Mouse (Mus musculus): ENCODE results near the gene Slc41a2. TPM values are rescaled to one million over a fixed set of nuclear protein-coding genes. Genes with fewer than 3 reads are reported as not detected.

Gene Slc41a2
- total and polyA plus RNA-seq, 2 experiments from 2014 or later = 10.3 to 29.8 TPM

GRCm38 (mm10) chr10:83266731-83267130, 71.0 kb downstream of the Slc41a2 start:
- no peaks in the 10 kb centered on the region for H3K9me3 ChIP-seq (ENCODE audit: low read length)
- 17% methylated on average over 13 of the region's 13 CpGs for WGBS
- no peak overlapping the region for H3K9ac ChIP-seq (replicated peaks; ENCODE audit: low read length)
- H3K27ac ChIP-seq = no peak overlapping the region
- H3K4me3 ChIP-seq (ENCODE audit: low read length) = no peak overlapping the region
- DNase-seq (ENCODE audit: low spot score) (peak; percentile 72), ATAC-seq (peak; percentile 85)
- H3K4me1 ChIP-seq (ENCODE audit: insufficient read depth, low read length) = peaks cover 4% of the 10 kb centered on the region; the same call in 1 of the 2 replicates
- H3K36me3 ChIP-seq (ENCODE audit: insufficient read depth, low read length) = no peaks in the 10 kb centered on the region
- TF ChIP-seq CTCF (IDR thresholded peaks at IDR 0.05; ENCODE audit: low read depth) = peak; percentile 16; the same call in 1 of the 2 replicates
- no peaks in the 10 kb centered on the region for H3K27me3 ChIP-seq (ENCODE audit: insufficient read depth, low read length)
- H3K4me2 ChIP-seq (ENCODE audit: low read depth, low read length) = no peak overlapping the region

- H3K9ac ChIP-seq (replicated peaks; ENCODE audit: low read length) = no peak overlapping the region
- no peaks in the 10 kb centered on the region for H3K9me3 ChIP-seq (ENCODE audit: low read length)
- no peaks in the 10 kb centered on the region for H3K36me3 ChIP-seq (ENCODE audit: insufficient read depth, low read length)
- 0 out of 2 replicates have a peak, but pooled peaks have one; percentile 12 for ATAC-seq
- peaks cover 4% of the 10 kb centered on the region; the same call in 1 of the 2 replicates for H3K4me1 ChIP-seq (ENCODE audit: insufficient read depth, low read length)
- no peak for DNase-seq (ENCODE audit: low spot score)
- 76% methylated on average over 5 of the region's 5 CpGs for WGBS
- no peaks in the 10 kb centered on the region for H3K27me3 ChIP-seq (ENCODE audit: insufficient read depth, low read length)
- TF ChIP-seq CTCF (IDR thresholded peaks at IDR 0.05; ENCODE audit: low read depth) = no peak
- H3K4me3 ChIP-seq (ENCODE audit: low read length) = no peak overlapping the region
- H3K27ac ChIP-seq = no peak overlapping the region
- H3K4me2 ChIP-seq (ENCODE audit: low read depth, low read length) = no peak overlapping the region
Measured at GRCm38 (mm10) chr10:83266241-83266640, 71.4 kb downstream of the Slc41a2 start.

- Histone ChIP-seq H3K4me3 (ENCODE audit: low read length) (no peak overlapping the region), H3K27me3 (ENCODE audit: insufficient read depth, low read length) (no peaks in the 10 kb centered on the region), H3K4me2 (ENCODE audit: low read depth, low read length) (no peak overlapping the region), H3K4me1 (ENCODE audit: insufficient read depth, low read length) (peaks cover 4% of the 10 kb centered on the region; the same call in 1 of the 2 replicates), H3K27ac (no peak overlapping the region), H3K9me3 (ENCODE audit: low read length) (no peaks in the 10 kb centered on the region), H3K36me3 (ENCODE audit: insufficient read depth, low read length) (no peaks in the 10 kb centered on the region), H3K9ac (replicated peaks; ENCODE audit: low read length) (no peak overlapping the region)
- DNase-seq (ENCODE audit: low spot score) (no peak), ATAC-seq (no peak)
- TF ChIP-seq CTCF (IDR thresholded peaks at IDR 0.05; ENCODE audit: low read depth) = no peak
- WGBS = 58% methylated on average over 8 of the region's 8 CpGs
Measured at GRCm38 (mm10) chr10:83264680-83265079, 73.0 kb downstream of the Slc41a2 start.

GRCm38 (mm10) chr10:83264056-83264455, 73.6 kb downstream of the Slc41a2 start:
- Histone ChIP-seq H3K36me3 (ENCODE audit: insufficient read depth, low read length) (no peaks in the 10 kb centered on the region), H3K27ac (no peak overlapping the region), H3K9me3 (ENCODE audit: low read length) (no peaks in the 10 kb centered on the region), H3K4me2 (ENCODE audit: low read depth, low read length) (no peak overlapping the region), H3K9ac (replicated peaks; ENCODE audit: low read length) (no peak overlapping the region), H3K27me3 (ENCODE audit: insufficient read depth, low read length) (no peaks in the 10 kb centered on the region), H3K4me3 (ENCODE audit: low read length) (no peak overlapping the region), H3K4me1 (ENCODE audit: insufficient read depth, low read length) (peaks cover 4% of the 10 kb centered on the region; the same call in 1 of the 2 replicates)
- no peak for TF ChIP-seq CTCF (IDR thresholded peaks at IDR 0.05; ENCODE audit: low read depth)
- WGBS = 23% methylated on average over 2 of the region's 2 CpGs
- no peak for DNase-seq (ENCODE audit: low spot score)
- ATAC-seq = no peak

GRCm38 (mm10) chr10:83261264-83261663, 76.4 kb downstream of the Slc41a2 start:
- Histone ChIP-seq H3K4me2 (ENCODE audit: low read depth, low read length) (no peak overlapping the region), H3K4me1 (ENCODE audit: insufficient read depth, low read length) (no peaks in the 10 kb centered on the region), H3K27ac (no peak overlapping the region), H3K36me3 (ENCODE audit: insufficient read depth, low read length) (no peaks in the 10 kb centered on the region), H3K9me3 (ENCODE audit: low read length) (no peaks in the 10 kb centered on the region), H3K9ac (replicated peaks; ENCODE audit: low read length) (no peak overlapping the region), H3K4me3 (ENCODE audit: low read length) (no peak overlapping the region), H3K27me3 (ENCODE audit: insufficient read depth, low read length) (no peaks in the 10 kb centered on the region)
- TF ChIP-seq CTCF (IDR thresholded peaks at IDR 0.05; ENCODE audit: low read depth) = no peak
- WGBS = 40% methylated on average over 4 of the region's 4 CpGs
- DNase-seq (ENCODE audit: low spot score) = peak; percentile 9
- ATAC-seq = no peak

- peak; percentile 59 for TF ChIP-seq CTCF (IDR thresholded peaks at IDR 0.05; ENCODE audit: low read depth)
- Histone ChIP-seq H3K9me3 (ENCODE audit: low read length) (no peaks in the 10 kb centered on the region), H3K4me3 (ENCODE audit: low read length) (no peak overlapping the region), H3K4me2 (ENCODE audit: low read depth, low read length) (no peak overlapping the region), H3K4me1 (ENCODE audit: insufficient read depth, low read length) (no peaks in the 10 kb centered on the region), H3K27me3 (ENCODE audit: insufficient read depth, low read length) (no peaks in the 10 kb centered on the region), H3K27ac (no peak overlapping the region), H3K9ac (replicated peaks; ENCODE audit: low read length) (no peak overlapping the region), H3K36me3 (ENCODE audit: insufficient read depth, low read length) (peaks cover 4% of the 10 kb centered on the region; the same call in 1 of the 2 replicates)
- peak; percentile 22 for DNase-seq (ENCODE audit: low spot score)
- no peak for ATAC-seq
- 60% methylated on average over 8 of the region's 8 CpGs for WGBS
Measured at GRCm38 (mm10) chr10:83251377-83251776, 86.3 kb downstream of the Slc41a2 start.

GRCm38 (mm10) chr10:83248036-83248435, 89.6 kb downstream of the Slc41a2 start:
- no peaks in the 10 kb centered on the region for H3K27me3 ChIP-seq (ENCODE audit: insufficient read depth, low read length)
- ATAC-seq (no peak), DNase-seq (ENCODE audit: low spot score) (no peak)
- no peaks in the 10 kb centered on the region for H3K36me3 ChIP-seq (ENCODE audit: insufficient read depth, low read length)
- no peak overlapping the region for H3K27ac ChIP-seq
- no peak for TF ChIP-seq CTCF (IDR thresholded peaks at IDR 0.05; ENCODE audit: low read depth)
- H3K9ac ChIP-seq (replicated peaks; ENCODE audit: low read length) = no peak overlapping the region
- H3K4me3 ChIP-seq (ENCODE audit: low read length) = no peak overlapping the region
- H3K9me3 ChIP-seq (ENCODE audit: low read length) = no peaks in the 10 kb centered on the region
- WGBS = 71% methylated on average over 7 of the region's 7 CpGs
- no peaks in the 10 kb centered on the region for H3K4me1 ChIP-seq (ENCODE audit: insufficient read depth, low read length)
- H3K4me2 ChIP-seq (ENCODE audit: low read depth, low read length) = no peak overlapping the region

Measured in hindbrain, postnatal 0 days (tissue).